Mouse (Mus musculus) layer of hippocampus, adult 9-10 months (tissue): ENCODE measurements around the gene Pard3b.

Source experiments
- DNase-seq: peaks from one replicate; pipeline ENCODE4 v3.0.0; 2022; ENCODE audit warnings: low spot score

The Pard3b gene

GRCm38 (mm10) chr1:62244191-62244984 is 605.8 kb downstream of the Pard3b start:
- DNase-seq = no peak

DNA sequence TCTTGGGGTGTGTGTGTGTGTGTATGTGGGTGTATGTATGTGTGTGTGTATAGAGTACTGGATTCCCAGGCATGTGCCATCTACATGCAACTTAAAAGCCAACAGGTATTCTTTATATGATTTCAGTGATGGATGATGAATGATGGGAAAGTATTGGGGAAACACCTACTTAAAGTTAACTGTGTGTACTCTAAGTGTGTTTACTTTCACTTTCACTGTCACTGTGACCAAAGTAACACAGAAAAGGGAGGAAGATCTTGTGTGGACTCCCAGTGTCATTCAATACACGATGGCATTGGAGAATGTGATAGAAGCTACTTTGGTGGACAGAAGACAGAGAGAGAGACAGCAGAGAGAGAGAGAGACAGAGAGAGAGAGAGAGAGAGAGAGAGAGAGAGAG is 613.8 kb downstream of the Pard3b start:
- no peak for DNase-seq

- no peak for DNase-seq
Measured at GRCm38 (mm10) chr1:62254316-62254715, 615.7 kb downstream of the Pard3b start.

DNA sequence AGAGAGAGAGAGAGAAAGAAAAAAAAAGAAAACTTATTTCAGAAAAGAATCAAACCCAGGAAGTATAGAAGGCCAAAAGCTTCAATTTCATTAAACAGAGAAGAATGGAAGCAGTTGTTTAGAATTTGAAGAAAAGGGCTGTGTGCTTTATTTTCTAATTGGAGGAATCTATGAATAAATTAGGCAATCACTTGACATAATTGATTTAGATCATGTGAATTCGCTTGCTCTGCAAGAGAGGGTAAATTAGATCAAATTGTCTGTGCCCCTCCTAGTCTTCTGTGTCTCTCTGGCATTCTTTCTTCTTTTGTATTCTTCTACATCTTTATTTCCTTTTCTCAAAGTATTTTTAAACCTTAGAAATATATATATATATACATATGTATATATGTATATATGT is 616.3 kb downstream of the Pard3b start:
- no peak for DNase-seq

- no peak for DNase-seq
Measured at GRCm38 (mm10) chr1:62276466-62276865, 637.8 kb downstream of the Pard3b start.

- DNase-seq = no peak
Measured at GRCm38 (mm10) chr1:62278586-62278985, 640.0 kb downstream of the Pard3b start.

DNA sequence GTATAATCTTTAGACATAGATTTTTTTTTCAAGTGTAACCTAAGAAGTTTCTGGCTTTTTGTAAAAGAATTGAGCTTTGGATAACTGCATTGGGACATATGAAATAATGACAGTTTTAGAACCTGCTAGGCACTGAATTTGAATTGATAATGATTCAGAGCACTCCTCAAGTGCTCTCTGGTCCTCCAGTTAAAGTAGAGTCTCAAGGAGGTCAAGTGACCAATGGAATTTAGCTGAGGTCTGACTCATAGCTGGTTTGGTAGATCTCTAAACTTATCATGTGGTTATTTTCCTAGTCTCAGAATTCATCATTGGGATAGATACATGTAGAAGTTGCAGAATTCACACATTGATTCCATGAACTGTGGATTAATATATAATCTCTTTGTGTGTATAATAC is 642.0 kb downstream of the Pard3b start:
- no peak for DNase-seq

DNA sequence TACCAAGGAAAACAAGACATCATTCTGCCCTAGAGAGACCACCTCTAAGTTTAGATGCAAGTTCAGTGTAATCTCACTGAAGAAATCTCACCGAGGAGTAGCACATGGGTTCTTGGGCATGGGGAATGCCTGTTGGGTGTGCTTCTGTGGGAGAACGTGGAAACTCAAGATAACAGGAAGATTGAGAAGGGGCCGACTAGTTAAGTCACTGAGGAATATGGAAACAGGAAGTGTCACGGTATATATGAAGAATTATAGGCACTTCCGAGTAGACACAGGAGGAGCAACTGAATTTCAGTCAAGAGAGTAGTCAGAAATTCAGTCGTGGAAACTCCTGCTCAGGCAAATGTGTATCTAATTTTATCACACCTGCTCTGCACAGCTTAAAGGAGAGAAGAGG is 644.2 kb downstream of the Pard3b start:
- DNase-seq = no peak

DNA sequence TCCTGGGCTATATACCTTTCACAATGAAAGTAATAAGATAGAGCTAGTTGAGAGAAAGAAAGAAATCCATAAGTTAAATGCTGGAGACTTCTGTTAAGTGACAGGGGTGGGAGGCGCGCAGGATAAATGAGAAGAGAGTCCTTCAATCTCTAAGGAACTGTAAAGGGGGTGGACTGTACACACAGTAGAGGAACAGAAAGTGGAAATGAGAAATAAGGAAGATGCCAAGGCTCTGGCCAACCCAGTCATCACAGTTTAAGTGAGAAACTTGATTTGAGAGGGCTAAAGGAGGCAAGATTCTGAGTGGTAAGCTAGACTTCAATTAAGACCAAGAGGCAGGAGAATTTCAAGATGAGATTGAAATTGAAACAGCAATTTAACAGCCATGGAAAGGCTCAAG is 645.0 kb downstream of the Pard3b start:
- no peak for DNase-seq

DNA sequence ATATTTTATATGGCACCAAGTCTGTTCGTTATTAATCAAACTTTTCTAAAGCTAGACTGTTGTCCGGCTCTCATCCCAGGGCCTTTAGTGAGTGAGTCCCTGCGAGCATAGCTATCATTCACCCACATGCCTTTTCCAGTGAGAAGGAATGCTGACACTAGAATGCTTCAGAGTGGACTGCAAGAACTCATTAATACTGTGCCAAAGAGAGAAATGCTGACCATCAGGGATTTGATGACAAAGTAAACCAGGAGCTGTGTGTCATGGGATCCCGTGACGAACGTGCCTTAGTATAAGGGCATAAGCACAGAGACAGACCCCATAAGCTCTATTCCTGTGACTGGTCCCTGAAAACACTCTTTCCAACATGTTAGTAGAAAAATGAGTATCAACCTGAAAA is 670.8 kb downstream of the Pard3b start:
- no peak for DNase-seq

DNA sequence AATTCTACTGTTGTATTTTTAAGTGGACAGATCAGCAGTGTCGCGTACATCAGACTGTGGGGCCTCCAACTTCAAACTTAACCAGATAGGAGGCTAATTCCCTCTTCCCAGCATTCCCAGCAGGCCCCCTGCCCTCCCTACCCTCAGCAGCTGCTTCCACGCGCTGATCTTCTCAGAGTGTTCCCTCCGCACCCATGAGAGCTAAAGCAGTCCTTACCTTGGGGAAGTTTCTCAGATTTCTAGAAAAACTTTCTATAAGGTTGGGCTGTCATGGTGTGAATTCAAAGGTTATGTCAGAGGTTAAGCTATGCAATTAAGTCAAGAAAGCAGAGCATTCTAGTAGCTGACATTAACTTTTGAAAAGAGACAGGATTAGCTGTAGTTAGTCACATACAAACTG is 686.6 kb downstream of the Pard3b start:
- no peak for DNase-seq

DNA sequence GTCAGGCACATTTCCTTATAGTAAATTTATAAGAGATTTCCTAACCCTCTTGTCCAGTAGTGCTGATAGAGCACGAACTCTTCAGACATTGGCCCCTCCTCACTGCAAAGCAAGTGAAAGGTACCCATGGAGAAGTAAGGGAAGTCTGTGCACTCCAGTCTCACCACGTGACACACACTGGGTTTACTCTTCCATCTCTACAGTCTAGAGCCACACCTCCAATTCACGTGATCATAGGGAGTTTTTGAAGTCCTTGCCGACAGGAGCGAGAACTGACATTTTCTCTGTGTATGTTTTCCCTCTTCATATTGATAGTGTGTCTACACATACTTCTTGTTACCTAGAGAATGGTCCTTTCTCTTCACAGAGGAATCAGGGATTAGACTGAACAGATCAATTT is 689.1 kb downstream of the Pard3b start:
- no peak for DNase-seq

DNA sequence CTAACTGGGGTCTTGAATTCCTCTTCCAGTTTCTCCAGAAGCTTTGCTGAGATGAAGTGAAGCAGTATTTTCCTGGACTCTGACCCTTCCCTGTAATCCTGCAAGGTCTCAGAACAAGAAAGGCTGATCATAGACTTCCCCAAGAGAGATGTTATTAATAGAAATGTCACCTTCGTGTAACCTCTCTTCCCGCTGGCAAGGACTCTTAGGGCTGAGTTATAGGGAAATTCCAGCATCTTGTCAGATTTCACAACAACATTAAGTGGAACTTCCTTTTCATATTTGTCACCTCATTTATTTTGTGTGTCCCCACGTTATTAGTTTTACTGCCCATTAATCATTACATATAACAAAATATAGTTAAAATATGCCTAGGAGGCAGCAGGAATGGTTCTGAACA is 690.2 kb downstream of the Pard3b start:
- no peak for DNase-seq

GRCm38 (mm10) chr1:62333016-62333415 is 694.4 kb downstream of the Pard3b start:
- no peak for DNase-seq

DNA sequence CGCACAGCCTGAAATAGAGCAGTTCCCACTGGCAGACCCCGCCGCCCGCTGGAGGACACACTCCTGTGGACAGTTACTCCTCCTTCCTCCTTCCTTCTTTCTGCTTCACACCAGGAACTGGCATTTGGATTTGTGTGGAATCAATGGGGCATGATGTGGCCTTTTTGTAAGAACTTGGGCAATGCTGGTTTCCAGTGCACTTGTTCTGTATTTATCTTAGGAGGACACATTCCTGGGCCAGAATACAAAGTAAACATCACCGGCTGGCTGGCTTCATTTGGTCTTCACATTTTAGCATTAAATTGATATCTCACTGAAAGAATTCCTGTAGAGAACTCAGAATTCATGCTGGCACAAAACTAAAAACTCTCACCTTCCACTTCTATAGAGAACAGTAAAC is 695.6 kb downstream of the Pard3b start:
- DNase-seq = no peak

DNA sequence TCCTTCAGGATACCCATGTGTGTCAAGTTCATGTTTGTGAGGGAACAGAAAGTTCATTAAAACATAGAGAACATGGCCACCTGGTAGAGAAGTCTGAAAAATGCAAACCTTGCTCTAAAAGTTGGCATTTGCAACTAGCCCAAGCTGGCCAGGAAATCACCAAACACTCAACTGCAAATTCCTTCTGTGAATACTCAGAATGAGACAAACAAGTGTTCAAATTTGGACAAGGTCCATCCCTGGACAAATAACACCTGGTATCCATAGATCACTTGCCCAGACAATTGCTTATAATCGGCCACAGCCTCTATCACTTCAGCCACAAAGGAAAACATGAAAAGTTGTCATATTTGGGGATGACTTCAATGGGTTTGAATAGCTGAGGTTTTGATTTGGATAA is 701.6 kb downstream of the Pard3b start:
- DNase-seq = no peak

DNA sequence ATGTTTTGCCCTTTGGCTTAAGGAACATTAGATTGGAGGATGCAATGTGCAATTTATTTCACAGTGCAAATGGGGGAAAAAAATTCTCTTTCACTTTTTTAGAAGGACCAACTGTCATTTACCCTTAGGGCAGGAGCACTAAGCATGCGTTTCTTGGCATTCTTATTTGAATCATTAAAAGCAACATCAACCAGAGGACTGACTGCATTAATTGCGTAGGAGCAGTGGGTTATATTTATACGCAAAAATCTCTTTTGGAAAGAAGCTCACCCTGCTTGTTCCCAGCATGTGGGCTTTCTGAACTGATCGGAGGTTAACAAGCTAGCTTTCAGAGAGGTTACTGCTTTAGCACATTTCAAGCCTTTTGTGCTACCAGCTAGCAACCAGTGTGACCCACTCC is 705.7 kb downstream of the Pard3b start:
- no peak for DNase-seq

GRCm38 (mm10) chr1:62348371-62348770 is 709.7 kb downstream of the Pard3b start:
- peak; percentile 30 for DNase-seq

DNA sequence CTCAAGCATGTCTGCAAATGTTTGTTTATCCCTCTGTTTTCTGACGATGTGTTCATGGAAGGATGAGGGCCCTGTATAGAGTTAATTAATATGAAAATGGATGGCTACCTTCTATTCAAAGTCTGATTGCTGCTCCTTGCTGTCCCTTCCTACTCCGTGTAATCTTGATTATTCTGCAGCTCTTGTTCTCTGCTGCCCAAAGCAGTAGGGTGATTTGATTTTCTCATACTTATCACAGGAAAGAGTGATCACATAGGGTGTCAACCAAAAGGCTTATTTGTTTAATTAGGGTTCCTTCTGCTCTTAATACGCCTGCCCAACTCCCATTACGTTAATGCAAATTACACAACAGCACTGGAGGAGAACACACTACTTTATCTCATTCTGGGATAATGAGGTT is 716.9 kb downstream of the Pard3b start:
- no peak for DNase-seq

DNA sequence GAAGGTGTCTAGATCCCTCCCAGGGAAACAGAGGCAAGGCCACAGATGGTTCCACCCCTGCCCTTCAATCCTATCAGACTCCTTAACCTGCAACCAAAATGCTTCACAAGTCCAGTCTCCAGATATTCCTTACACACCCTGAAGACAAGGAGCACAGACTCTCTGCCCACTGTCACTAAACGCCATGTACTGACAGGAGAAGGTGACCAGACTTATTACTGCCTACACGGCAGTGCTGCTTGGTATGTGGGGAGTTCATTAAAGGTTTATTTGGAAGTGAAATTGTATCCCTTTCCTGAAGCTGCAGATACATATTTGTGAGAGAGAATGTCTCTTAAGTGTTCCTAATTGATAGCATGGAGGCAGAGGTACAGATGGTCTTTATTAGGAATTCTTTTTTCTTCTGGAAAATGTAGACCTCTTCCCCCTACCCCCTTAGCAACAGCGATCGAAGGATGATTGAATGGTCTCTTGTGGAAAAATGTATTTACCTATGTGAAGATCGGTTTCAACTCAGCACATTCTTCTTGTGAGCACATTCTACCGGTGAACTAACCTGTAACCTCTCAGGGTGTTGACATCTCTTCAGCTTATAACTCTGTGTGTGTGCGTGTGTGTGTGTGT is 735.9 kb downstream of the Pard3b start:
- DNase-seq = no peak

GRCm38 (mm10) chr1:62378335-62378734 is 739.7 kb downstream of the Pard3b start:
- DNase-seq = no peak

DNA sequence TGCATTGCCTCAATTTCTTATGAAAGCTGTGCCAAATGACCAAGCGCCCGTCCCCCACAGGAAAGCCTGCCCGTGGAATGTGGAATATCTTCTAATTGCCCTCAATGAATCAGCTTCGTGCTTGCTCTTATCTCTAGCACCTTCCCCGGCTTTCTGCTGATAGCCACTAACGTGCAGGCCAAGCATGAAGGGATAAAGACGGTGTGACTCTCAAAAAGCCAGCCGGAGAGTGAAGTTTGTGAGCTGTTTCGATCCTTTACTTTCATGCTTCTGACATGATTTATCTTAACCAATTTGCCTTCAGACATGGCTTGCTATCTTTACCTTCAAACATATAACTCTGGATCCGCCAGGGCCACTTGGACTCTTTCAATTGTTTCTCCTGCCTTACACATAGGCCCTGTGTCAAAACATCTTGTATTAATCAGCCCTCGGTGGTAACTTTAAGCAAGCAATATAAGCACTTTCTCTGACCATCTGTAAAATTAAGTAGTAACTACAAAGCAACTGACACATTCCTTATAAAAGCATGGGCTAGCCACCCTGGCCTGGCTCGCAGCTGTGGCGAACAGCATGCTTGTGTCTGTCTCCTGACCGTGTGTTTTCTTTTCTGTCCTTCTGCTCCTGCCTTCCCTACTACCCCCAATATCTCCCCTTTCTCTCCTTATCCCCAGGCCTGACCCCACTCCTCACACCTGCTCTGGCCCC is 744.3 kb downstream of the Pard3b start:
- DNase-seq = no peak

GRCm38 (mm10) chr1:62384241-62384640 is 745.6 kb downstream of the Pard3b start:
- no peak for DNase-seq
